Mouse (Mus musculus): ENCODE results near the gene Med28. TPM values are rescaled to one million over a fixed set of nuclear protein-coding genes. Genes with fewer than 3 reads are reported as not detected.
A peak's percentile ranks its signal among the peaks of the same experiment; 100 is the strongest.

The Med28 gene
- total and polyA plus RNA-seq, 3 experiments, result 177 to 195 TPM; not detected in 1

- Histone ChIP-seq H3K4me3 (ENCODE audit: control insufficient read depth in 1 of 2, insufficient read depth in 1 of 2, low read depth in 2 of 2, low read length in 2 of 2) (no peak overlapping the region), H3K9me3 (replicated peaks; ENCODE audit: insufficient read depth, low read length) (no peaks in the 10 kb centered on the region), H3K4me1 (ENCODE audit: control insufficient read depth in 1 of 2, insufficient read depth in 2 of 2, low read length in 2 of 2) (peaks cover 0 to 7% of the 10 kb centered on the region in 2 experiments; a peak in 1 of 4 replicates), H3K27ac (ENCODE audit: control insufficient read depth, low read depth, low read length) (no peak overlapping the region), H3K79me2 (ENCODE audit: control insufficient read depth, insufficient read depth, low read length, poor library complexity) (peaks cover 11% of the 10 kb centered on the region), H3K36me3 (ENCODE audit: control insufficient read depth in 1 of 2, insufficient read depth in 2 of 2, low read length in 2 of 2) (peaks cover 3 to 14% of the 10 kb centered on the region in 2 experiments; a peak in 3 of 4 replicates), H3K27me3 (ENCODE audit: control insufficient read depth in 1 of 2, insufficient read depth in 2 of 2, low read length in 2 of 2) (no peaks in the 10 kb centered on the region), H3K9ac (ENCODE audit: control insufficient read depth, low read depth, low read length, poor library complexity, severe bottlenecking) (no peak overlapping the region)
- no peak for DNase-seq (ENCODE audit: low read depth, low spot score)
- TF ChIP-seq POLR2AphosphoS2 (IDR thresholded peaks at IDR 0.05; ENCODE audit: low read length) (no peak), TAL1 (IDR thresholded peaks at IDR 0.05; ENCODE audit: low read length) (no peak), MAFK (IDR thresholded peaks at IDR 0.05; ENCODE audit: borderline replicate concordance, low read depth, low read length) (no peak), NELFE (IDR thresholded peaks at IDR 0.05; ENCODE audit: low read depth, low read length) (no peak), CHD1 (IDR thresholded peaks at IDR 0.05; ENCODE audit: low read depth, low read length) (no peak), EP300 (IDR thresholded peaks at IDR 0.05; ENCODE audit: low read depth in 1 of 2, low read length in 2 of 2) (no peak), ZNF384 (IDR thresholded peaks at IDR 0.05; ENCODE audit: low read depth, low read length) (no peak), MYB (IDR thresholded peaks at IDR 0.05; ENCODE audit: low read depth, low read length) (no peak), ETS1 (IDR thresholded peaks at IDR 0.05; ENCODE audit: low read depth, low read length) (no peak), CTCF (IDR thresholded peaks at IDR 0.05 in 2 of 3, conservative IDR thresholded peaks at IDR 0.05 in 1 of 3; ENCODE audit: control insufficient read depth in 1 of 3, insufficient read depth in 1 of 3, low read depth in 2 of 3, low read length in 3 of 3, poor library complexity in 1 of 3, severe bottlenecking in 1 of 3) (no peak)
Measured at GRCm38 (mm10) chr5:45526338-45526737, 6.3 kb downstream of the Med28 start.

DNA sequence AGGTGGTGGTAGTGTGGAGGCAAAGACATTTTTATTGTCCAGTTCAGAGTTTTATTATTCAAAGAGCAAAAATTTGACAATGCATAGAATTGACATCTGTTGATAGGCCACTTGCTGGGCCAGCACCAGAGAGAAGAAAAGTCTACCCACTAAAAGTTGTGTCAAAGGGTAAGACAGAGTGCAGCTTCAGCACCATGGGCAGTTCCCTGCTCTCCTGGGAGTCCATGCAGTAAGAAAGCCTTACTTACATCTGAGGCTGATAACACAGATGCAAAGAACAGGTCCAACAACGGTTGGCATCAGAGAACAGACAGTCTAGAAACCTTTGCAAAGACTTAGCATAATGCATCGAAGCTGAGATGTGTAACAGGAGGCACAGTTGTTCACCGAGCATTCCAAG lies 9.7 kb downstream of the Med28 start:
- H3K36me3 ChIP-seq (ENCODE audit: control insufficient read depth in 1 of 2, insufficient read depth in 2 of 2, low read length in 2 of 2), result peaks cover 0 to 7% of the 10 kb centered on the region in 2 experiments; a peak in 1 of 4 replicates
- no peak overlapping the region for H3K9ac ChIP-seq (ENCODE audit: control insufficient read depth, low read depth, low read length, poor library complexity, severe bottlenecking)
- no peaks in the 10 kb centered on the region for H3K79me2 ChIP-seq (ENCODE audit: control insufficient read depth, insufficient read depth, low read length, poor library complexity)
- no peak overlapping the region for H3K27ac ChIP-seq (ENCODE audit: control insufficient read depth, low read depth, low read length)
- no peaks in the 10 kb centered on the region for H3K27me3 ChIP-seq (ENCODE audit: control insufficient read depth in 1 of 2, insufficient read depth in 2 of 2, low read length in 2 of 2)
- DNase-seq (ENCODE audit: low read depth, low spot score), result peak; percentile 86
- H3K4me3 ChIP-seq (ENCODE audit: control insufficient read depth in 1 of 2, insufficient read depth in 1 of 2, low read depth in 2 of 2, low read length in 2 of 2), result no peak overlapping the region
- no peak; the same call in 1 of the 2 replicates for TF ChIP-seq SMC3 (IDR thresholded peaks at IDR 0.05; ENCODE audit: low read depth, low read length)
- peak; percentile 80; the same call in 1 of the 2 replicates for TF ChIP-seq MXI1 (IDR thresholded peaks at IDR 0.05; ENCODE audit: low read depth, low read length)
- TF ChIP-seq SIN3A (IDR thresholded peaks at IDR 0.05; ENCODE audit: low read length), result peak; percentile 80
- H3K4me1 ChIP-seq (ENCODE audit: control insufficient read depth in 1 of 2, insufficient read depth in 2 of 2, low read length in 2 of 2), result no peaks in the 10 kb centered on the region
- no peaks in the 10 kb centered on the region for H3K9me3 ChIP-seq (replicated peaks; ENCODE audit: insufficient read depth, low read length)

DNA sequence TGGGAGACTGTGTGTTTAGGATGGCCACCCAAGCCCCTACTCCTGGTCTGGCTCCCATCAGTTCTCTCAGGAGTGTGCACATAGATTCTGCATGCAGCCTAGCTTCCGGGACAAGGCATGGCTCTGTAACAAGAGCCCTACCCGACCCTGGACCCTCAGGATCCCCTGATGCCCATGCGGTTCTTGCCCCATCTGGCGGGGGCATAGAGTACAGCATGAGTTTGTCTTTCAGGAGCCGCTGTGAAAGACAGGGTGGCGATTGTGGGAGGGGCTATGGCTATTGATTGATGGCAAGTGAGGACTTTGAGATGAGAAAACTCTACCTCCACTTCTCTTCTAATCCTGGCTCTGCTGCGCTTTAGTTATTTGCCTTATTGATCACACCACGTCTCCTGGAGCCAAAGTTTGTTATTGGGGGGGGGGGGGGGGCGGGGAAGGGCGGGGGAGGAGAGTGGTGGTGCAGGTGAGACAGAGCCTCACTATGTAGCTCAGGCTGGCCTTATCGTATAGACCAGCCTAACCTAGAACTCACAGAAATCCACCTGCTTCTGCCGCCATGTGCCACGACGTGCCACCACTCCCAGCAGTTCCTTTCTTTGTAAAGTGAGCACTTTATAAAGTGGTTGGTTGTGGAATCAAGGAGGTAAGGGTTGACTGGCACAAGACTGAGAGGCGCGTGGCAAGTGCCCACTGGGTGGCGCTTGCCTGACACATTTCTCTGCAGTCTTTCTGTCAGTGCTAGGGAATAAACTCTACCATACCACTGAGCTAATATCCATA lies 14.5 kb downstream of the Med28 start:
- H3K9me3 ChIP-seq (replicated peaks; ENCODE audit: insufficient read depth, low read length), result no peaks in the 10 kb centered on the region
- no peak overlapping the region for H3K9ac ChIP-seq (ENCODE audit: control insufficient read depth, low read depth, low read length, poor library complexity, severe bottlenecking)
- peak; percentile 53 for DNase-seq (ENCODE audit: low read depth, low spot score)
- H3K4me3 ChIP-seq (ENCODE audit: control insufficient read depth in 1 of 2, insufficient read depth in 1 of 2, low read depth in 2 of 2, low read length in 2 of 2), result no peak overlapping the region
- 0 out of 2 replicates have a peak, but pooled peaks have one; percentile 18 for TF ChIP-seq MYC (IDR thresholded peaks at IDR 0.05; ENCODE audit: low read depth, low read length)
- peak; percentile 60 for TF ChIP-seq ZC3H11A (IDR thresholded peaks at IDR 0.05; ENCODE audit: low read depth, low read length)
- no peak for TF ChIP-seq CHD1 (IDR thresholded peaks at IDR 0.05; ENCODE audit: low read depth, low read length)
- TF ChIP-seq CTCF (IDR thresholded peaks at IDR 0.05 in 2 of 3, conservative IDR thresholded peaks at IDR 0.05 in 1 of 3; ENCODE audit: control insufficient read depth in 1 of 3, insufficient read depth in 1 of 3, low read depth in 2 of 3, low read length in 3 of 3, poor library complexity in 1 of 3, severe bottlenecking in 1 of 3), result peak; percentile 44 to 85 (median 77)
- peak; percentile 68 for TF ChIP-seq RAD21 (IDR thresholded peaks at IDR 0.05; ENCODE audit: low read depth, low read length)
- TF ChIP-seq SMC3 (IDR thresholded peaks at IDR 0.05; ENCODE audit: low read depth, low read length), result peak; percentile 88
- no peak overlapping the region for H3K27ac ChIP-seq (ENCODE audit: control insufficient read depth, low read depth, low read length)
- peaks cover 0 to 2% of the 10 kb centered on the region in 2 experiments; a peak in 2 of 4 replicates for H3K27me3 ChIP-seq (ENCODE audit: control insufficient read depth in 1 of 2, insufficient read depth in 2 of 2, low read length in 2 of 2)
- H3K4me1 ChIP-seq (ENCODE audit: control insufficient read depth in 1 of 2, insufficient read depth in 2 of 2, low read length in 2 of 2), result no peaks in the 10 kb centered on the region
- no peaks in the 10 kb centered on the region for H3K79me2 ChIP-seq (ENCODE audit: control insufficient read depth, insufficient read depth, low read length, poor library complexity)
- H3K36me3 ChIP-seq (ENCODE audit: control insufficient read depth in 1 of 2, insufficient read depth in 2 of 2, low read length in 2 of 2), result no peaks in the 10 kb centered on the region
